Mouse (Mus musculus): ENCODE data around the gene Gm20708.

Gene Gm20708

GRCm38 (mm10) chr11:117888853-117889822, 79.7 kb downstream of the Gm20708 start:
- no peak for DNase-seq (ENCODE audit: low read depth, low spot score)
